Mouse (Mus musculus) cerebellum, postnatal 25 days (tissue): Measurements from ENCODE around the gene Gm20683.
"Not testable (repeated sequence)": the region's sequence is repeated elsewhere in the genome, so short reads cannot be mapped to it uniquely, and the experiment has no call there.

Experiments used
- DNase-seq, 2 experiments: peaks; one replicate each; pipeline ENCODE4 v3.0.0; 2021; ENCODE audit warnings: mixed read lengths in 2 of 2

Gm20683 gene

GRCm38 (mm10) chr17:25825984-25826570 lies 15.5 kb downstream of the Gm20683 start:
- peak in 1 of 2 experiments; percentile 29 for DNase-seq

GRCm38 (mm10) chr17:25825311-25825710 lies 16.3 kb downstream of the Gm20683 start:
- DNase-seq: peak in 1 of 2 experiments; percentile 23

- DNase-seq: peak in 1 of 2 experiments; percentile 19
These were observed 17.0 kb downstream of the Gm20683 start for GRCm38 (mm10) chr17:25824362-25825142.

GRCm38 (mm10) chr17:25823452-25823851 lies 18.1 kb downstream of the Gm20683 start, which contains the start of gene Wdr24:
Wdr24 (plus strand) TSS chr17:25823627.
- peak; percentile 77 to 83 for DNase-seq

GRCm38 (mm10) chr17:25818851-25819780 lies 22.4 kb downstream of the Gm20683 start:
- DNase-seq: peak in 1 of 2 experiments; percentile 30

GRCm38 (mm10) chr17:25817662-25818061 lies 23.9 kb downstream of the Gm20683 start:
- peak in 1 of 2 experiments; percentile 11 for DNase-seq

- DNase-seq: peak; percentile 76 to 80
These were observed 28.1 kb downstream of the Gm20683 start for GRCm38 (mm10) chr17:25813471-25813870.

- DNase-seq: no peak
These were observed 30.7 kb downstream of the Gm20683 start for GRCm38 (mm10) chr17:25810890-25811289.

GRCm38 (mm10) chr17:25809606-25810340 lies 31.8 kb downstream of the Gm20683 start:
- peak; percentile 81 to 84 for DNase-seq

- peak; percentile 97 to 98 for DNase-seq
These were observed 32.6 kb downstream of the Gm20683 start, which contains the start of gene Fbxl16 for GRCm38 (mm10) chr17:25808789-25809605. Fbxl16 (plus strand) TSS chr17:25809085.

- no peak for DNase-seq
These were observed 33.5 kb downstream of the Gm20683 start for GRCm38 (mm10) chr17:25808028-25808427.

GRCm38 (mm10) chr17:25807452-25807851 lies 34.1 kb downstream of the Gm20683 start:
- DNase-seq: not testable (repeated sequence)

GRCm38 (mm10) chr17:25806507-25806906 lies 35.1 kb downstream of the Gm20683 start:
- DNase-seq: no peak

- peak in 1 of 2 experiments; percentile 59 for DNase-seq
These were observed 38.6 kb downstream of the Gm20683 start for GRCm38 (mm10) chr17:25802825-25803517.

GRCm38 (mm10) chr17:25801029-25801428 lies 40.5 kb downstream of the Gm20683 start:
- DNase-seq: peak; percentile 71 to 79

- DNase-seq: peak; percentile 67 to 82
These were observed 44.6 kb downstream of the Gm20683 start, which contains the start of gene Metrn for GRCm38 (mm10) chr17:25796951-25797369. Metrn (minus strand) TSS chr17:25797136.

GRCm38 (mm10) chr17:25796211-25796771 lies 45.3 kb downstream of the Gm20683 start:
- DNase-seq: peak; percentile 19 to 53

- peak; percentile 22 to 50 for DNase-seq
These were observed 45.9 kb downstream of the Gm20683 start, which contains the start of gene AC134908.4 for GRCm38 (mm10) chr17:25795609-25796092. AC134908.4 (minus strand) TSS chr17:25795659.

GRCm38 (mm10) chr17:25794998-25795397 lies 46.6 kb downstream of the Gm20683 start:
- DNase-seq: no peak

- DNase-seq: peak in 1 of 2 experiments; percentile 45
These were observed 47.4 kb downstream of the Gm20683 start for GRCm38 (mm10) chr17:25794197-25794596.
